Mouse (Mus musculus) embryonic facial prominence, embryonic 13.5 days (tissue): ENCODE data around the gene Ugt1a6a. TPM values are rescaled to one million over a fixed set of nuclear protein-coding genes. Genes with fewer than 3 reads are reported as not detected.
A peak's percentile ranks its signal among the peaks of the same experiment; 100 is the strongest.
"Not testable (repeated sequence)": the region's sequence is repeated elsewhere in the genome, so short reads cannot be mapped to it uniquely, and the experiment has no call there.

Source experiments
- ATAC-seq: fragments of 200-750 bp; cut with Nextera tagmentation; 2 replicates; pipeline ENCODE4 v1.8.0; 2017; ENCODE audit warnings: low read depth; ENCODE audit not compliant: insufficient number of reproducible peaks, insufficient read depth, low FRiP score, low TSS enrichment
- H3K27ac ChIP-seq: fragments of 300-500 bp; sonication (generic); 2 replicates; pipeline ENCODE4 v1.5.1; 2015; ENCODE audit warnings: moderate library complexity, mild to moderate bottlenecking, inconsistent platforms
- H3K27me3 ChIP-seq: fragments of 300-500 bp; sonication (generic); 2 replicates; pipeline ENCODE4 v1.6.1; 2015; ENCODE audit warnings: mild to moderate bottlenecking, inconsistent platforms
- H3K36me3 ChIP-seq: fragments of 300-500 bp; sonication (generic); 2 replicates; pipeline ENCODE4 v1.6.1; 2015; ENCODE audit warnings: mild to moderate bottlenecking, inconsistent platforms
- H3K4me1 ChIP-seq: fragments of 300-500 bp; sonication (generic); 2 replicates; pipeline ENCODE4 v1.6.1; 2015; ENCODE audit warnings: inconsistent platforms
- H3K4me2 ChIP-seq: fragments of 300-500 bp; sonication (generic); 2 replicates; pipeline ENCODE4 v1.6.1; 2015; ENCODE audit warnings: moderate library complexity, mild to moderate bottlenecking, inconsistent platforms
- H3K4me3 ChIP-seq: fragments of 300-500 bp; sonication (generic); 2 replicates; pipeline ENCODE4 v1.5.1; 2015; ENCODE audit warnings: mild to moderate bottlenecking, inconsistent platforms
- H3K9ac ChIP-seq: fragments of 300-500 bp; sonication (generic); 2 replicates; pipeline ENCODE4 v1.6.1; 2015; ENCODE audit warnings: mild to moderate bottlenecking, inconsistent platforms
- H3K9me3 ChIP-seq: fragments of 300-500 bp; sonication (generic); 2 replicates; pipeline ENCODE4 v1.6.1; 2016; ENCODE audit warnings: inconsistent platforms
- WGBS: fragments of 180-500 bp; shearing (Covaris S2); methylation state at CpG from one replicate; pipeline ENCODE4 v1.1.7; 2015; ENCODE audit warnings: mixed read lengths; 5-methylcytosine and 5-hydroxymethylcytosine counted together
- polyA plus RNA-seq: library from polyadenylated mRNA; unstranded; fragments of >200 nt; fragmentation: Nextera tagmentation; extraction: Ambion mirVana; gene quantifications from 2 replicates; pipeline ENCODE4 v1.2.1, GENCODE M21; 2015

Gene Ugt1a6a
- polyA plus RNA-seq, 1 experiment from 2014 or later, result 4.8 TPM

- Histone ChIP-seq H3K27me3 (no peaks in the 10 kb centered on the region), H3K27ac (no peak overlapping the region), H3K9ac (no peak overlapping the region), H3K4me2 (no peak overlapping the region), H3K36me3 (no peaks in the 10 kb centered on the region), H3K4me3 (no peak overlapping the region), H3K4me1 (no peaks in the 10 kb centered on the region), H3K9me3 (no peaks in the 10 kb centered on the region)
- 61% methylated on average over 2 of the region's 2 CpGs for WGBS
- ATAC-seq, result no peak
Measured at GRCm38 (mm10) chr1:88105656-88106055, 29.0 kb upstream of the Ugt1a6a start.

GRCm38 (mm10) chr1:88109027-88109557 lies 25.5 kb upstream of the Ugt1a6a start:
- peaks cover 12% of the 10 kb centered on the region for H3K9me3 ChIP-seq
- WGBS, result 75% methylated on average over 2 of the region's 2 CpGs
- H3K27me3 ChIP-seq, ATAC-seq, H3K36me3 ChIP-seq, H3K27ac ChIP-seq, H3K4me1 ChIP-seq, H3K4me3 ChIP-seq, H3K4me2 ChIP-seq, H3K9ac ChIP-seq: not testable (repeated sequence)

GRCm38 (mm10) chr1:88109604-88110003 lies 25.0 kb upstream of the Ugt1a6a start:
- H3K4me3 ChIP-seq, H3K4me2 ChIP-seq, H3K9ac ChIP-seq, H3K36me3 ChIP-seq, H3K4me1 ChIP-seq, ATAC-seq, H3K27me3 ChIP-seq, H3K27ac ChIP-seq: not testable (repeated sequence)
- H3K9me3 ChIP-seq, result peaks cover 12% of the 10 kb centered on the region
- WGBS, result 84% methylated on average over 2 of the region's 2 CpGs

- peaks cover 12% of the 10 kb centered on the region for H3K9me3 ChIP-seq
- H3K4me2 ChIP-seq, H3K4me1 ChIP-seq, H3K4me3 ChIP-seq, H3K36me3 ChIP-seq, H3K9ac ChIP-seq, H3K27me3 ChIP-seq, ATAC-seq, H3K27ac ChIP-seq: not testable (repeated sequence)
- 94% methylated on average over 6 of the region's 6 CpGs for WGBS
Measured at GRCm38 (mm10) chr1:88112769-88113168, 21.8 kb upstream of the Ugt1a6a start.

- not testable (repeated sequence) for H3K36me3 ChIP-seq, H3K4me3 ChIP-seq, H3K27me3 ChIP-seq, H3K4me2 ChIP-seq, ATAC-seq, H3K4me1 ChIP-seq, H3K9me3 ChIP-seq, H3K27ac ChIP-seq, H3K9ac ChIP-seq
- WGBS, result 9% methylated on average over 4 of the region's 4 CpGs
Measured at GRCm38 (mm10) chr1:88120550-88120949, 14.1 kb upstream of the Ugt1a6a start.

- H3K9me3 ChIP-seq, H3K36me3 ChIP-seq, H3K27me3 ChIP-seq, H3K27ac ChIP-seq, H3K4me1 ChIP-seq, H3K4me2 ChIP-seq, H3K9ac ChIP-seq, ATAC-seq, H3K4me3 ChIP-seq: not testable (repeated sequence)
- WGBS, result no CpG with 5 or more reads among the region's 1 CpGs
Measured at GRCm38 (mm10) chr1:88121521-88121920, 13.1 kb upstream of the Ugt1a6a start.

- not testable (repeated sequence) for ATAC-seq, H3K27ac ChIP-seq, H3K36me3 ChIP-seq, H3K4me3 ChIP-seq, H3K9ac ChIP-seq, H3K9me3 ChIP-seq, H3K4me1 ChIP-seq, H3K4me2 ChIP-seq, H3K27me3 ChIP-seq
- 71% methylated on average over 4 of the region's 4 CpGs for WGBS
Measured at GRCm38 (mm10) chr1:88125827-88126360, 8.7 kb upstream of the Ugt1a6a start.

- ATAC-seq, H3K27me3 ChIP-seq, H3K9ac ChIP-seq, H3K4me3 ChIP-seq, H3K9me3 ChIP-seq, H3K36me3 ChIP-seq, H3K4me1 ChIP-seq, H3K27ac ChIP-seq, H3K4me2 ChIP-seq: not testable (repeated sequence)
- 84% methylated on average over 2 of the region's 2 CpGs for WGBS
Measured at GRCm38 (mm10) chr1:88129091-88129490, 5.5 kb upstream of the Ugt1a6a start.

- not testable (repeated sequence) for H3K36me3 ChIP-seq, H3K4me3 ChIP-seq, H3K4me2 ChIP-seq, H3K9me3 ChIP-seq, H3K27ac ChIP-seq, H3K27me3 ChIP-seq, H3K9ac ChIP-seq, ATAC-seq
- H3K4me1 ChIP-seq, result peaks cover 12% of the 10 kb centered on the region
- WGBS, result 89% methylated on average over 1 of the region's 1 CpGs
Measured at GRCm38 (mm10) chr1:88130223-88130622, 4.4 kb upstream of the Ugt1a6a start.

GRCm38 (mm10) chr1:88133908-88134456 lies 627 bp upstream of the Ugt1a6a start:
- WGBS, result 43% methylated on average over 3 of the region's 3 CpGs
- Histone ChIP-seq H3K36me3 (no peaks in the 10 kb centered on the region), H3K4me3 (no peak overlapping the region)

GRCm38 (mm10) chr1:88135229-88135904 lies 758 bp downstream of the Ugt1a6a start:
- not testable (repeated sequence) for H3K27me3 ChIP-seq, H3K9ac ChIP-seq, H3K9me3 ChIP-seq, ATAC-seq, H3K4me3 ChIP-seq, H3K27ac ChIP-seq, H3K4me2 ChIP-seq, H3K36me3 ChIP-seq
- WGBS, result 89% methylated on average over 6 of the region's 6 CpGs
- H3K4me1 ChIP-seq, result peaks cover 12% of the 10 kb centered on the region

More at GRCm38 (mm10) chr1:88133908-88134456, 627 bp upstream of the Ugt1a6a start:
- Histone ChIP-seq H3K4me1 (peaks cover 12% of the 10 kb centered on the region), H3K27ac (peak overlapping the region; percentile 81), H3K9me3 (no peaks in the 10 kb centered on the region), H3K27me3 (no peaks in the 10 kb centered on the region), H3K4me2 (no peak overlapping the region), H3K9ac (no peak overlapping the region)
- ATAC-seq, result no peak

- no peaks in the 10 kb centered on the region for H3K9me3 ChIP-seq
- H3K4me2 ChIP-seq, result no peak overlapping the region
- ATAC-seq, result no peak
- H3K9ac ChIP-seq, result no peak overlapping the region
- 76% methylated on average over 2 of the region's 2 CpGs for WGBS
- no peaks in the 10 kb centered on the region for H3K36me3 ChIP-seq
- no peak overlapping the region for H3K4me3 ChIP-seq
- peaks cover 12% of the 10 kb centered on the region for H3K4me1 ChIP-seq
- H3K27me3 ChIP-seq, result no peaks in the 10 kb centered on the region
- no peak overlapping the region for H3K27ac ChIP-seq
Measured at GRCm38 (mm10) chr1:88136646-88137045, 2.0 kb downstream of the Ugt1a6a start.
